Mouse (Mus musculus): ENCODE measurements around the gene Tex19.1. TPM values are rescaled to one million over a fixed set of nuclear protein-coding genes. Genes with fewer than 3 reads are reported as not detected.

Gene Tex19.1
- polyA plus RNA-seq, 1 experiment from 2014 or later, result not detected

Other genes with a start within 250 kb of the Tex19.1 start
- 5.9 and 6.2 TPM in 2 replicates for gene Ccdc57, start 213.3 kb upstream of the Tex19.1 start, polyA plus RNA-seq (2015; fragmentation: Nextera tagmentation; extraction: Ambion mirVana)
- 11.3 and 15.3 TPM in 2 replicates for gene Slc16a3, start 197.7 kb upstream of the Tex19.1 start, polyA plus RNA-seq (2015; fragmentation: Nextera tagmentation; extraction: Ambion mirVana)
- 126 and 130 TPM in 2 replicates for gene Csnk1d, start 154.8 kb upstream of the Tex19.1 start, polyA plus RNA-seq (2015; fragmentation: Nextera tagmentation; extraction: Ambion mirVana)
- gene Cd7, start 106.7 kb upstream of the Tex19.1 start, polyA plus RNA-seq (2015; fragmentation: Nextera tagmentation; extraction: Ambion mirVana), result 5.2 TPM in 1 of 2 replicates, not detected in the other
- gene Sectm1b, start 82.6 kb upstream of the Tex19.1 start, polyA plus RNA-seq (2015; fragmentation: Nextera tagmentation; extraction: Ambion mirVana), result not detected in 2 replicates
- 0.98 TPM in 1 of 2 replicates, not detected in the other for gene Sectm1a, start 64.9 kb upstream of the Tex19.1 start, polyA plus RNA-seq (2015; fragmentation: Nextera tagmentation; extraction: Ambion mirVana)
- not detected in 2 replicates for gene Tex19.2, start 27.5 kb upstream of the Tex19.1 start, polyA plus RNA-seq (2015; fragmentation: Nextera tagmentation; extraction: Ambion mirVana)
- gene Uts2r, start 14.1 kb downstream of the Tex19.1 start, polyA plus RNA-seq (2015; fragmentation: Nextera tagmentation; extraction: Ambion mirVana), result 0.46 and 0.47 TPM in 2 replicates
- 28.9 and 35.1 TPM in 2 replicates for gene Hexdc, start 58.3 kb downstream of the Tex19.1 start, polyA plus RNA-seq (2015; fragmentation: Nextera tagmentation; extraction: Ambion mirVana)
- gene Ogfod3, start 58.6 kb downstream of the Tex19.1 start, polyA plus RNA-seq (2015; fragmentation: Nextera tagmentation; extraction: Ambion mirVana), result 26.8 and 31.7 TPM in 2 replicates
- 35.7 and 38.9 TPM in 2 replicates for gene Cybc1, start 83.2 kb downstream of the Tex19.1 start, polyA plus RNA-seq (2015; fragmentation: Nextera tagmentation; extraction: Ambion mirVana)
- 85.9 and 99.1 TPM in 2 replicates for gene Narf, start 91.1 kb downstream of the Tex19.1 start, polyA plus RNA-seq (2015; fragmentation: Nextera tagmentation; extraction: Ambion mirVana)
- 11.4 and 12.8 TPM in 2 replicates for gene Foxk2, start 113.8 kb downstream of the Tex19.1 start, polyA plus RNA-seq (2015; fragmentation: Nextera tagmentation; extraction: Ambion mirVana)
- 84.2 and 86.4 TPM in 2 replicates for gene Wdr45b, start 208.3 kb downstream of the Tex19.1 start, polyA plus RNA-seq (2015; fragmentation: Nextera tagmentation; extraction: Ambion mirVana)
- 15.5 and 18.4 TPM in 2 replicates for gene Rab40b, start 242.1 kb downstream of the Tex19.1 start, polyA plus RNA-seq (2015; fragmentation: Nextera tagmentation; extraction: Ambion mirVana)